Comparison of ENCODE assay signal across 30 mouse cellular contexts in genomic region chr3:149704478-149704877, GRCm38 (mm10).
"Had no signal": no experiment of that assay in that cellular context is flagged by ENCODE, and none has a peak within 500 bp of the region (broad histone marks: within the 10 kb centered on the region; RNA-seq: fewer than 3 reads in every experiment).

No protein-coding gene starts in this region.

- H3K4me2 ChIP-seq: limb, embryonic 12.5 days; limb, embryonic 13.5 days; limb, embryonic 15.5 days; liver, embryonic 11.5 days; liver, embryonic 13.5 days; liver, embryonic 15.5 days; lung, embryonic 14.5 days; lung, embryonic 15.5 days; midbrain, embryonic 11.5 days; midbrain, embryonic 12.5 days; midbrain, embryonic 13.5 days; midbrain, embryonic 15.5 days; neural tube, embryonic 12.5 days had no signal

- H3K27ac ChIP-seq: limb, embryonic 10.5 days; limb, embryonic 12.5 days; limb, embryonic 13.5 days; limb, embryonic 15.5 days; liver, embryonic 13.5 days; liver, embryonic 14.5 days; liver, embryonic 15.5 days; lung, embryonic 15.5 days; macrophage; midbrain, embryonic 10.5 days; midbrain, embryonic 12.5 days; midbrain, embryonic 13.5 days; midbrain, embryonic 15.5 days; neural tube, embryonic 12.5 days; neural tube, embryonic 13.5 days had no signal

- H3K4me3 ChIP-seq: limb, embryonic 10.5 days; limb, embryonic 12.5 days; limb, embryonic 13.5 days; limb, embryonic 15.5 days; liver, embryonic 13.5 days; liver, embryonic 15.5 days; lung, embryonic 15.5 days; megakaryocyte, embryonic 14.5 days; midbrain, embryonic 10.5 days; midbrain, embryonic 12.5 days; midbrain, embryonic 13.5 days; midbrain, embryonic 15.5 days; neural tube, embryonic 12.5 days had no signal

- H3K9ac ChIP-seq: limb, embryonic 12.5 days; limb, embryonic 13.5 days; limb, embryonic 15.5 days; liver, embryonic 13.5 days; liver, embryonic 14.5 days; liver, embryonic 15.5 days; liver, postnatal 0 days; lung, embryonic 14.5 days; lung, embryonic 15.5 days; midbrain, embryonic 12.5 days; midbrain, embryonic 13.5 days; midbrain, embryonic 15.5 days; neural tube, embryonic 12.5 days; neural tube, embryonic 13.5 days had no signal

- H3K27me3 ChIP-seq: limb, embryonic 13.5 days; limb, embryonic 15.5 days; liver, embryonic 13.5 days; liver, embryonic 15.5 days; lung, embryonic 15.5 days; megakaryocyte, embryonic 14.5 days; midbrain, embryonic 12.5 days; midbrain, embryonic 13.5 days; midbrain, embryonic 15.5 days; neural tube, embryonic 12.5 days; neural tube, embryonic 13.5 days had no signal

- ATAC-seq: liver, postnatal 0 days; lung, postnatal 0 days; midbrain, embryonic 13.5 days; midbrain, embryonic 15.5 days; midbrain, embryonic 16.5 days had no signal

- H3K36me3 ChIP-seq: limb, embryonic 10.5 days; limb, embryonic 12.5 days; limb, embryonic 13.5 days; limb, embryonic 15.5 days; liver, embryonic 13.5 days; liver, embryonic 15.5 days; lung, embryonic 15.5 days; midbrain, embryonic 10.5 days; midbrain, embryonic 12.5 days; midbrain, embryonic 13.5 days; midbrain, embryonic 15.5 days; neural tube, embryonic 12.5 days; neural tube, embryonic 13.5 days had no signal

- DNase-seq: left cerebral cortex, postnatal 4 days; liver; liver, embryonic 13.5 days; liver, postnatal 0 days; lung, adult 18-20 months; lung, adult 2 months; lung, embryonic 14.5 days; lung, postnatal 10 days; lung, postnatal 14 days; lung, postnatal 4 days; midbrain, embryonic 14.5 days had no signal

- H3K4me1 ChIP-seq: limb, embryonic 12.5 days; limb, embryonic 15.5 days; liver, embryonic 13.5 days; liver, embryonic 15.5 days; lung, embryonic 15.5 days; megakaryocyte, embryonic 14.5 days; midbrain, embryonic 10.5 days; midbrain, embryonic 13.5 days; midbrain, embryonic 15.5 days; neural tube, embryonic 12.5 days; neural tube, embryonic 13.5 days had no signal

- H3K9me3 ChIP-seq: limb, embryonic 10.5 days; limb, embryonic 12.5 days; limb, embryonic 13.5 days; limb, embryonic 15.5 days; liver, embryonic 15.5 days; lung, embryonic 15.5 days; midbrain, embryonic 10.5 days; midbrain, embryonic 12.5 days; midbrain, embryonic 13.5 days; midbrain, embryonic 15.5 days; neural tube, embryonic 12.5 days; neural tube, embryonic 13.5 days had no signal
